ENCODE assay signal across 7 mouse cellular contexts in genomic region chr19:56400200-56400599, GRCm38 (mm10). TPM values are rescaled to one million over a fixed set of nuclear protein-coding genes. Genes with fewer than 3 reads are reported as not detected.
DNase-seq lines count a peak whose midpoint lies in the region; ATAC-seq and TF ChIP-seq lines count a peak whose summit lies in the region.

No protein-coding gene starts in this region.

- intact Hi-C loops in gastrocnemius, postnatal 14 days (cut with DNase I; ENCODE audit: low total_unique reads): no loop called here

- peaks cover 4% of the 10 kb centered on the region; the same call in 1 of the 2 replicates for H3K27me3 ChIP-seq in ES-Bruce4 (ENCODE audit: control insufficient read depth, insufficient read depth, low read length, poor library complexity, severe bottlenecking)

- peaks cover 2% of the 10 kb centered on the region for H3K4me1 ChIP-seq in ES-Bruce4 (ENCODE audit: control insufficient read depth, insufficient read depth, low read length)

- no peaks in the 10 kb centered on the region for H3K9me3 ChIP-seq in ES-Bruce4 (replicated peaks; ENCODE audit: control insufficient read depth, insufficient read depth, low read length, poor library complexity, severe bottlenecking)

- no peaks in the 10 kb centered on the region for H3K36me3 ChIP-seq in ES-Bruce4 (ENCODE audit: control insufficient read depth, insufficient read depth, low read length, poor library complexity, severe bottlenecking)

- no peak overlapping the region for H3K9ac ChIP-seq in ES-Bruce4 (ENCODE audit: low read depth, poor library complexity, severe bottlenecking)

- DNase-seq in gastrocnemius, postnatal 14 days: peak; percentile 72
- peak; percentile 82 to 92 for DNase-seq in kidney, postnatal 36 days
- DNase-seq in thymus, postnatal 0 days (ENCODE audit: low spot score): peak; percentile 56
- no peak for DNase-seq in left cerebral cortex, adult 8-10 months (ENCODE audit: low spot score in 2 of 2)

- no peak overlapping the region for H3K27ac ChIP-seq in ES-Bruce4 (ENCODE audit: insufficient read depth, low read length)

- TF ChIP-seq EP300 in ES-Bruce4 (IDR thresholded peaks at IDR 0.05; ENCODE audit: insufficient read depth, low read depth, low read length): no peak

- TF ChIP-seq CTCF in ES-Bruce4 (IDR thresholded peaks at IDR 0.05; ENCODE audit: low read depth, low read length): no peak

- ATAC-seq in activated CD4-positive, CD25-positive, alpha-beta regulatory T cell, adult 4 months: peak; percentile 59
- ATAC-seq in monocyte, adult 5-6 weeks (replicated peaks; ENCODE audit: insufficient number of reproducible peaks, low FRiP score, low TSS enrichment, poor library complexity, severe bottlenecking): peak; percentile 60

- peak; percentile 11 for TF ChIP-seq POLR2A in ES-Bruce4 (IDR thresholded peaks at IDR 0.05; ENCODE audit: insufficient read depth, low read length)

- H3K4me3 ChIP-seq in ES-Bruce4 (ENCODE audit: low read depth, low read length): peak overlapping the region; percentile 56

RNA-seq across cellular contexts. Expression of gene Casp7, which starts 3.3 kb away (rescaled TPM):
- polyA plus RNA-seq in ES-Bruce4 (2011; ENCODE audit: insufficient read depth, insufficient read length, low read depth, missing spikeins): 17.0 and 19.8 TPM in 2 replicates
- polyA plus RNA-seq in activated CD4-positive, CD25-positive, alpha-beta regulatory T cell, adult 4 months (2017; shearing (Covaris generic)): 10 to 100 TPM; 33.2 to 39.9 TPM
- total RNA-seq in gastrocnemius, postnatal 14 days (2021): 1 to 10 TPM; 6.2 to 7.7 TPM
- 24.3 to 36.1 TPM (median 25.4 TPM) in 3 replicates for total RNA-seq in monocyte, adult 5-6 weeks (2017)
- polyA plus RNA-seq in thymus, postnatal 0 days (2015; fragmentation: Nextera tagmentation; extraction: Ambion mirVana): 35.1 and 36.5 TPM in 2 replicates
- total RNA-seq in left cerebral cortex, adult 8-10 months (2022): 1 to 10 TPM; 3.7 to 4.6 (median 4.0) TPM

RNA-seq across cellular contexts. Expression of gene Nrap, which starts 10.4 kb away (rescaled TPM):
- not detected in 2 replicates for polyA plus RNA-seq in ES-Bruce4 (2011; ENCODE audit: insufficient read depth, insufficient read length, low read depth, missing spikeins)
- not detected for polyA plus RNA-seq in activated CD4-positive, CD25-positive, alpha-beta regulatory T cell, adult 4 months (2017; shearing (Covaris generic))
- 100 to 1,000 TPM; 506 to 571 TPM for total RNA-seq in gastrocnemius, postnatal 14 days (2021)
- 0.43 TPM in 1 of 3 replicates, not detected in the others for total RNA-seq in monocyte, adult 5-6 weeks (2017)
- polyA plus RNA-seq in thymus, postnatal 0 days (2015; fragmentation: Nextera tagmentation; extraction: Ambion mirVana): 0.15 and 0.22 TPM in 2 replicates
- 1 to 10 TPM in 1 of 4 experiments, under 1 TPM in 3; 0.72 to 1.1 (median 0.86) TPM for total RNA-seq in left cerebral cortex, adult 8-10 months (2022)

Comparison
In these comparisons a context has a peak if more than half of its experiments do, and no peak if none do; other contexts are left out.
1. DNase-seq: peak in gastrocnemius, postnatal 14 days (single experiment), kidney, postnatal 36 days (2 of 2) and thymus, postnatal 0 days (single experiment); none in left cerebral cortex, adult 8-10 months (0 of 2).
2. RNA of gene Nrap, which starts 10.4 kb away (total RNA-seq): 506 to 571 TPM in gastrocnemius, postnatal 14 days; 0.72 to 1.1 TPM in left cerebral cortex, adult 8-10 months and 0.43 TPM in monocyte, adult 5-6 weeks; every median in the first group is over 100 times any median in the second.